Mouse (Mus musculus) neural tube, embryonic 15.5 days (tissue): ENCODE measurements at regions not wholly inside any gene's neighbourhood (a gene's known extent, or its start where the extent isn't known, plus 50 kb on each side); places are given as distances from the start of the nearest gene placed in this dataset.

Experiments used
- ATAC-seq: fragments of 200-750 bp; cut with Nextera tagmentation; 2 replicates; pipeline ENCODE4 v1.8.0; 2017; ENCODE audit warnings: mild to moderate bottlenecking, moderate TSS enrichment, moderate library complexity; ENCODE audit not compliant: low FRiP score
- H3K27ac ChIP-seq: fragments of 300-500 bp; sonication (generic); replicated peaks from 2 replicates; pipeline ENCODE4 v1.5.1; 2015; ENCODE audit warnings: mild to moderate bottlenecking, inconsistent platforms
- H3K27me3 ChIP-seq: fragments of 300-500 bp; sonication (generic); replicated peaks from 2 replicates; pipeline ENCODE4 v1.6.1; 2015; ENCODE audit warnings: inconsistent platforms
- H3K36me3 ChIP-seq: fragments of 300-500 bp; sonication (generic); 2 replicates; pipeline ENCODE4 v1.6.1; 2015; ENCODE audit warnings: inconsistent platforms
- H3K4me1 ChIP-seq: fragments of 300-500 bp; sonication (generic); 2 replicates; pipeline ENCODE4 v1.6.1; 2015; ENCODE audit warnings: inconsistent platforms
- H3K4me2 ChIP-seq: fragments of 300-500 bp; sonication (generic); 2 replicates; pipeline ENCODE4 v1.6.1; 2015; ENCODE audit warnings: inconsistent platforms, mild to moderate bottlenecking, moderate library complexity
- H3K4me3 ChIP-seq: fragments of 300-500 bp; sonication (generic); replicated peaks from 2 replicates; pipeline ENCODE4 v1.5.1; 2015; ENCODE audit warnings: mild to moderate bottlenecking, inconsistent platforms
- H3K9ac ChIP-seq: fragments of 300-500 bp; sonication (generic); replicated peaks from 2 replicates; pipeline ENCODE4 v1.6.1; 2015; ENCODE audit warnings: mild to moderate bottlenecking, inconsistent platforms
- H3K9me3 ChIP-seq: fragments of 300-500 bp; sonication (generic); replicated peaks from 2 replicates; pipeline ENCODE4 v1.6.1; 2016; ENCODE audit warnings: inconsistent platforms
- WGBS: fragments of 180-500 bp; shearing (Covaris S2); methylation state at CpG from one replicate; pipeline ENCODE4 v1.1.7; 2015; ENCODE audit warnings: mixed read lengths; 5-methylcytosine and 5-hydroxymethylcytosine counted together

- Histone ChIP-seq H3K4me1 (no peaks in the 10 kb centered on the region), H3K9me3 (no peaks in the 10 kb centered on the region), H3K9ac (no peak overlapping the region), H3K4me2 (no peak overlapping the region), H3K27me3 (no peaks in the 10 kb centered on the region), H3K27ac (no peak overlapping the region), H3K36me3 (no peaks in the 10 kb centered on the region), H3K4me3 (no peak overlapping the region)
- 93% methylated on average over 3 of the region's 3 CpGs for WGBS
- ATAC-seq = no peak
These were observed 425.5 kb downstream of the Flrt2 start for GRCm38 (mm10) chr12:96117553-96117952.

- Histone ChIP-seq H3K27me3 (no peaks in the 10 kb centered on the region), H3K4me1 (no peaks in the 10 kb centered on the region), H3K9ac (no peak overlapping the region), H3K27ac (no peak overlapping the region), H3K4me2 (no peak overlapping the region), H3K4me3 (no peak overlapping the region), H3K36me3 (no peaks in the 10 kb centered on the region), H3K9me3 (no peaks in the 10 kb centered on the region)
- WGBS = 18% methylated on average over 2 of the region's 2 CpGs
- ATAC-seq = no peak
These were observed 432.3 kb downstream of the Flrt2 start for GRCm38 (mm10) chr12:96124156-96124931.

- H3K27me3 ChIP-seq = no peaks in the 10 kb centered on the region
- H3K27ac ChIP-seq = no peak overlapping the region
- no peaks in the 10 kb centered on the region for H3K9me3 ChIP-seq
- no peak overlapping the region for H3K4me2 ChIP-seq
- 25% methylated on average over 4 of the region's 4 CpGs for WGBS
- no peaks in the 10 kb centered on the region for H3K4me1 ChIP-seq
- no peak overlapping the region for H3K4me3 ChIP-seq
- no peaks in the 10 kb centered on the region for H3K36me3 ChIP-seq
- ATAC-seq = no peak
- H3K9ac ChIP-seq = no peak overlapping the region
These were observed 437.9 kb downstream of the Flrt2 start for GRCm38 (mm10) chr12:96129870-96130454.

- H3K4me1 ChIP-seq = no peaks in the 10 kb centered on the region
- H3K4me2 ChIP-seq = no peak overlapping the region
- H3K27me3 ChIP-seq = no peaks in the 10 kb centered on the region
- H3K9me3 ChIP-seq = no peaks in the 10 kb centered on the region
- H3K9ac ChIP-seq = no peak overlapping the region
- 25% methylated on average over 9 of the region's 9 CpGs for WGBS
- H3K36me3 ChIP-seq = no peaks in the 10 kb centered on the region
- H3K27ac ChIP-seq = no peak overlapping the region
- no peak overlapping the region for H3K4me3 ChIP-seq
- ATAC-seq = no peak
These were observed 438.9 kb downstream of the Flrt2 start for GRCm38 (mm10) chr12:96130796-96131512.

- ATAC-seq = no peak
- H3K9ac ChIP-seq = no peak overlapping the region
- no peak overlapping the region for H3K4me2 ChIP-seq
- whole genome bisulfite sequencing = 52% methylated on average over 5 of the region's 5 CpGs
- H3K36me3 ChIP-seq = no peaks in the 10 kb centered on the region
- no peaks in the 10 kb centered on the region for H3K27me3 ChIP-seq
- no peaks in the 10 kb centered on the region for H3K9me3 ChIP-seq
- no peak overlapping the region for H3K27ac ChIP-seq
- H3K4me3 ChIP-seq = no peak overlapping the region
- no peaks in the 10 kb centered on the region for H3K4me1 ChIP-seq
These were observed 442.1 kb downstream of the Flrt2 start for GRCm38 (mm10) chr12:96134136-96134535.

GRCm38 (mm10) chr12:96141748-96142147, 449.7 kb downstream of the Flrt2 start:
- no peak for ATAC-seq
- no peaks in the 10 kb centered on the region for H3K27me3 ChIP-seq

GRCm38 (mm10) chr12:96154095-96154494, 462.1 kb downstream of the Flrt2 start:
- no peak overlapping the region for H3K27ac ChIP-seq
- H3K9me3 ChIP-seq = no peaks in the 10 kb centered on the region
- H3K36me3 ChIP-seq = no peaks in the 10 kb centered on the region
- H3K4me3 ChIP-seq = no peak overlapping the region
- no peak for ATAC-seq
- H3K4me2 ChIP-seq = no peak overlapping the region
- no peaks in the 10 kb centered on the region for H3K4me1 ChIP-seq
- no peak overlapping the region for H3K9ac ChIP-seq
- 80% methylated on average over 3 of the region's 3 CpGs for WGBS
- H3K27me3 ChIP-seq = no peaks in the 10 kb centered on the region

More at GRCm38 (mm10) chr12:96141748-96142147, 449.7 kb downstream of the Flrt2 start:
- Histone ChIP-seq H3K4me3 (no peak overlapping the region), H3K9ac (no peak overlapping the region), H3K9me3 (no peaks in the 10 kb centered on the region), H3K4me2 (no peak overlapping the region), H3K27ac (no peak overlapping the region), H3K36me3 (no peaks in the 10 kb centered on the region), H3K4me1 (no peaks in the 10 kb centered on the region)
- WGBS = 44% methylated on average over 2 of the region's 2 CpGs

- 82% methylated on average over 1 of the region's 1 CpGs for WGBS
- Histone ChIP-seq H3K4me3 (no peak overlapping the region), H3K27me3 (no peaks in the 10 kb centered on the region), H3K9ac (no peak overlapping the region), H3K36me3 (no peaks in the 10 kb centered on the region), H3K4me2 (no peak overlapping the region), H3K4me1 (no peaks in the 10 kb centered on the region), H3K9me3 (no peaks in the 10 kb centered on the region), H3K27ac (no peak overlapping the region)
- no peak for ATAC-seq
These were observed 475.5 kb downstream of the Flrt2 start for GRCm38 (mm10) chr12:96167551-96167950.

GRCm38 (mm10) chr12:96198928-96199327, 506.9 kb downstream of the Flrt2 start:
- H3K9me3 ChIP-seq = no peaks in the 10 kb centered on the region
- WGBS = 85% methylated on average over 1 of the region's 1 CpGs

GRCm38 (mm10) chr12:96201855-96202254, 509.8 kb downstream of the Flrt2 start:
- Histone ChIP-seq H3K9me3 (no peaks in the 10 kb centered on the region), H3K4me3 (no peak overlapping the region), H3K4me1 (no peaks in the 10 kb centered on the region), H3K27ac (no peak overlapping the region), H3K36me3 (no peaks in the 10 kb centered on the region), H3K4me2 (no peak overlapping the region), H3K9ac (no peak overlapping the region), H3K27me3 (no peaks in the 10 kb centered on the region)
- WGBS = 92% methylated on average over 1 of the region's 1 CpGs
- no peak for ATAC-seq

More at GRCm38 (mm10) chr12:96198928-96199327, 506.9 kb downstream of the Flrt2 start:
- Histone ChIP-seq H3K36me3 (no peaks in the 10 kb centered on the region), H3K4me3 (no peak overlapping the region), H3K4me1 (no peaks in the 10 kb centered on the region), H3K27ac (no peak overlapping the region), H3K27me3 (no peaks in the 10 kb centered on the region), H3K4me2 (no peak overlapping the region), H3K9ac (no peak overlapping the region)
- no peak for ATAC-seq

- Histone ChIP-seq H3K36me3 (no peaks in the 10 kb centered on the region), H3K9ac (no peak overlapping the region), H3K27ac (no peak overlapping the region), H3K4me1 (no peaks in the 10 kb centered on the region), H3K27me3 (no peaks in the 10 kb centered on the region), H3K9me3 (no peaks in the 10 kb centered on the region), H3K4me3 (no peak overlapping the region), H3K4me2 (no peak overlapping the region)
- no peak for ATAC-seq
- 85% methylated on average over 1 of the region's 1 CpGs for WGBS
These were observed 534.4 kb downstream of the Flrt2 start for GRCm38 (mm10) chr12:96226446-96226845.

GRCm38 (mm10) chr12:96228714-96229113, 536.7 kb downstream of the Flrt2 start:
- H3K4me1 ChIP-seq = no peaks in the 10 kb centered on the region
- H3K4me2 ChIP-seq = no peak overlapping the region
- H3K9me3 ChIP-seq = no peaks in the 10 kb centered on the region
- no peaks in the 10 kb centered on the region for H3K27me3 ChIP-seq
- WGBS = 94% methylated on average over 3 of the region's 3 CpGs
- no peak for ATAC-seq
- no peak overlapping the region for H3K27ac ChIP-seq
- H3K36me3 ChIP-seq = no peaks in the 10 kb centered on the region
- H3K4me3 ChIP-seq = no peak overlapping the region
- no peak overlapping the region for H3K9ac ChIP-seq
